Mouse (Mus musculus) hindbrain, embryonic 12.5 days (tissue): ENCODE measurements at regions not wholly inside any gene's neighbourhood (a gene's known extent, or its start where the extent isn't known, plus 50 kb on each side); places are given as distances from the start of the nearest gene placed in this dataset.

ENCODE experiments used
- ATAC-seq: fragments of 200-750 bp; cut with Nextera tagmentation; 2 replicates; pipeline ENCODE4 v1.8.0; 2017; ENCODE audit warnings: moderate TSS enrichment; ENCODE audit not compliant: low FRiP score
- H3K27ac ChIP-seq: fragments of 300-500 bp; sonication (generic); 2 replicates; pipeline ENCODE4 v1.5.1; 2016; ENCODE audit warnings: mild to moderate bottlenecking
- H3K27me3 ChIP-seq: fragments of 300-500 bp; sonication (generic); 2 replicates; pipeline ENCODE4 v1.6.1; 2016; ENCODE audit warnings: mild to moderate bottlenecking
- H3K36me3 ChIP-seq: fragments of 300-500 bp; sonication (generic); 2 replicates; pipeline ENCODE4 v1.6.1; 2016; ENCODE audit warnings: mild to moderate bottlenecking
- H3K4me1 ChIP-seq: fragments of 300-500 bp; sonication (generic); 2 replicates; pipeline ENCODE4 v1.6.1; 2016
- H3K4me2 ChIP-seq: fragments of 300-500 bp; sonication (generic); replicated peaks from 2 replicates; pipeline ENCODE4 v1.6.1; 2016; ENCODE audit warnings: mild to moderate bottlenecking
- H3K4me3 ChIP-seq: fragments of 300-500 bp; sonication (generic); 2 replicates; pipeline ENCODE4 v1.5.1; 2016; ENCODE audit warnings: mild to moderate bottlenecking
- H3K9ac ChIP-seq: fragments of 300-500 bp; sonication (generic); 2 replicates; pipeline ENCODE4 v1.6.1; 2016; ENCODE audit warnings: mild to moderate bottlenecking, moderate library complexity
- H3K9me3 ChIP-seq: fragments of 300-500 bp; sonication (generic); replicated peaks from 2 replicates; pipeline ENCODE4 v1.6.1; 2016; ENCODE audit warnings: mild to moderate bottlenecking
- WGBS: fragments of 180-500 bp; shearing (Covaris S2); methylation state at CpG from one replicate; pipeline ENCODE4 v1.1.7; 2016; 5-methylcytosine and 5-hydroxymethylcytosine counted together

GRCm38 (mm10) chr3:38633347-38633746 is 148.7 kb upstream of the Ankrd50 start:
- Histone ChIP-seq H3K27me3 (no peaks in the 10 kb centered on the region), H3K4me2 (no peak overlapping the region), H3K36me3 (no peaks in the 10 kb centered on the region), H3K27ac (no peak overlapping the region), H3K9ac (no peak overlapping the region), H3K4me1 (no peaks in the 10 kb centered on the region), H3K4me3 (no peak overlapping the region), H3K9me3 (no peaks in the 10 kb centered on the region)
- ATAC-seq = no peak
- 60% methylated on average over 7 of the region's 7 CpGs for WGBS

- no peak overlapping the region for H3K27ac ChIP-seq
- no peak overlapping the region for H3K4me2 ChIP-seq
- ATAC-seq = no peak
- no peaks in the 10 kb centered on the region for H3K27me3 ChIP-seq
- WGBS = 56% methylated on average over 12 of the region's 12 CpGs
- no peak overlapping the region for H3K4me3 ChIP-seq
- peaks cover 6% of the 10 kb centered on the region; the same call in 1 of the 2 replicates for H3K4me1 ChIP-seq
- H3K9ac ChIP-seq = no peak overlapping the region
- H3K36me3 ChIP-seq = no peaks in the 10 kb centered on the region
- no peaks in the 10 kb centered on the region for H3K9me3 ChIP-seq
Observed at GRCm38 (mm10) chr3:38625575-38626184, 141.0 kb upstream of the Ankrd50 start.

GRCm38 (mm10) chr3:38617989-38618388 is 133.3 kb upstream of the Ankrd50 start:
- 36% methylated on average over 3 of the region's 3 CpGs for WGBS
- Histone ChIP-seq H3K4me2 (no peak overlapping the region), H3K9ac (no peak overlapping the region), H3K27me3 (no peaks in the 10 kb centered on the region), H3K4me1 (peaks cover 7% of the 10 kb centered on the region; the same call in 1 of the 2 replicates), H3K27ac (no peak overlapping the region), H3K36me3 (no peaks in the 10 kb centered on the region), H3K4me3 (no peak overlapping the region), H3K9me3 (no peaks in the 10 kb centered on the region)
- no peak for ATAC-seq

DNA sequence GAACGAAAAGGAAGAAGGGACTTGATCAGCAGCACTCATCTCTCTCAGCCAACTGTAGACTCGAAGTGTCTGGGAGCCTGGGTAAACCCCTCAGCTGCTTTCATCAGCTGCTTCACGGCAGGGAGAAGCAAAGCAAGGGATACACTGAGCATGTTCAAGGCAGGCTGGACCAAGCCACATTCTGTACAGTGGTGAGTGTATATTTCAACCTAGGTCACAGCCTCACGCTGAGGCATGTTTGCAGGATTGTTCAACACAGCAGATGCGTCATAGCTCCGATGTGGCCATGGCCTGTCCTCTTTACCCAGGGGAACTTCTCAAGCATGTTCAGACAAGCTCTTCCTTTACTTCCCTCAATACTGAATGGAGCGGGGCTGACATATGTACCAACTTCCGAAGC is 132.6 kb upstream of the Ankrd50 start:
- Histone ChIP-seq H3K27me3 (no peaks in the 10 kb centered on the region), H3K36me3 (no peaks in the 10 kb centered on the region), H3K27ac (no peak overlapping the region), H3K4me3 (no peak overlapping the region), H3K9ac (no peak overlapping the region), H3K4me1 (peaks cover 10% of the 10 kb centered on the region; the same call in 1 of the 2 replicates), H3K4me2 (no peak overlapping the region), H3K9me3 (no peaks in the 10 kb centered on the region)
- 75% methylated on average over 8 of the region's 8 CpGs for WGBS
- ATAC-seq = no peak

DNA sequence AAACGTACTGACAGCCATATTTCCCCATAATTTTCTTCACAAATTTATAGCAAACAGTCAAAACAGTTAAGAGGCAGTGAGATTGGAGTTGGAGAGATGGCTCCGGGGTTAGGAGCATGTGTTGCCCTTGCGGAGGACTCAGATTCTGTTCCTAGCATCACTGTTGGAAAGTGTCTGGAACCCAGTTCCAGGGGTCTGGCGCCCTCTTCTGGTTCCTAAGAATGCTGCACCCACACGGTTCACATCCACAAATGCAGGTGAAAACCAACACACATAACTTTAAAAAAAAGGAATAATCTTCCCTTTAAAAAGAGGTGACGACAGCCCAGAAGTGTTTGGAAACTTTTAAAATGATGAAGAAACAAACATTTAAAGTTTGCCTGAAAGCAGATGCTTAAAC is 129.1 kb upstream of the Ankrd50 start:
- Histone ChIP-seq H3K36me3 (no peaks in the 10 kb centered on the region), H3K4me1 (peaks cover 10% of the 10 kb centered on the region; the same call in 1 of the 2 replicates), H3K27me3 (no peaks in the 10 kb centered on the region), H3K4me3 (no peak overlapping the region), H3K9me3 (no peaks in the 10 kb centered on the region), H3K9ac (no peak overlapping the region), H3K4me2 (no peak overlapping the region), H3K27ac (no peak overlapping the region)
- 75% methylated on average over 6 of the region's 6 CpGs for WGBS
- no peak for ATAC-seq

DNA sequence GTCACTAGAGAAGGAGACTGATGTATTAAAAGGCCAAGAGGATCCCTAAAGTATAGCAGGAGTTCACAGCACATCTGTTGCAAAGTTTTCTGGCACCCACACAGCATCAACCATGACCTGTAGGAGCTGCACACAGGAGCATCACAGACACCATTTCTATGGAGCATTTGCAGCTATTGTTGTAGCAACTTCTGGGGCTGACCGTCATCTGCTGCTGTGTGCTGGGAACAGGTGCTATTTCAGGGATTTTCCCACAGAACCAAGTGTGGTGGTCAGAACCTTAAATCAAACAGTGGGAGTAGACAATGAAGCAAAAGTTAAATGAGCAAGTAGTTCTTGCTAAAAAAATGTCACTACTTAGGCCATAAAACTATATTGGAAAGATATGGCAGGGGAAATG is 106.9 kb upstream of the Ankrd50 start:
- no peaks in the 10 kb centered on the region for H3K27me3 ChIP-seq
- no peak for ATAC-seq
- no peak overlapping the region for H3K4me2 ChIP-seq
- no peak overlapping the region for H3K27ac ChIP-seq
- no peaks in the 10 kb centered on the region for H3K4me1 ChIP-seq
- 86% methylated on average over 1 of the region's 1 CpGs for WGBS
- no peak overlapping the region for H3K4me3 ChIP-seq
- H3K9ac ChIP-seq = no peak overlapping the region
- H3K36me3 ChIP-seq = no peaks in the 10 kb centered on the region
- H3K9me3 ChIP-seq = no peaks in the 10 kb centered on the region

DNA sequence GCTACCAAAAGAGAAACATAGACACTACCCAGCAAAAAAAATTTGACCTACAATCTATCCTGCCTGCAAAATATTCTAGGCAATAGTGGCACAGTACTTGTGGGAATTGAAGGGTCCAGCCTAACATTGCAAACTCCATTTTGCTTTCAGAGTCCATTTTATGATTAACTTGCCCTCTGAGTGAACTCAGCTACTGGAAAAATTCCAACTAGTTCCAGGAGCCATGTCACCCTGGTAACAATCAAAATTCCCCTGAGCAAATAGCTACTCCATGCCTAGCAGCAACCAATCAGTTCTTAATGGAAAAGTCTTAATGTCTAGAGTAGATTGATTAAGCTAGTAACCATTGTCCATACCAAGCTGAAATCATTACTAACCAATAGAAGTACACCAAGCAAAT is 104.3 kb upstream of the Ankrd50 start:
- no peak overlapping the region for H3K27ac ChIP-seq
- H3K4me2 ChIP-seq = no peak overlapping the region
- no peak for ATAC-seq
- H3K36me3 ChIP-seq = no peaks in the 10 kb centered on the region
- H3K9me3 ChIP-seq = no peaks in the 10 kb centered on the region
- H3K9ac ChIP-seq = no peak overlapping the region
- H3K4me1 ChIP-seq = no peaks in the 10 kb centered on the region
- no peak overlapping the region for H3K4me3 ChIP-seq
- H3K27me3 ChIP-seq = no peaks in the 10 kb centered on the region

- no peak for ATAC-seq
- Histone ChIP-seq H3K9me3 (no peaks in the 10 kb centered on the region), H3K27me3 (no peaks in the 10 kb centered on the region), H3K4me2 (no peak overlapping the region), H3K4me3 (no peak overlapping the region), H3K4me1 (no peaks in the 10 kb centered on the region), H3K27ac (no peak overlapping the region), H3K36me3 (no peaks in the 10 kb centered on the region), H3K9ac (no peak overlapping the region)
- WGBS = 89% methylated on average over 5 of the region's 5 CpGs
Observed at GRCm38 (mm10) chr3:38585509-38585908, 100.9 kb upstream of the Ankrd50 start.

- Histone ChIP-seq H3K4me1 (no peaks in the 10 kb centered on the region), H3K27ac (no peak overlapping the region), H3K4me2 (no peak overlapping the region), H3K36me3 (no peaks in the 10 kb centered on the region), H3K4me3 (no peak overlapping the region), H3K9ac (no peak overlapping the region), H3K27me3 (no peaks in the 10 kb centered on the region), H3K9me3 (no peaks in the 10 kb centered on the region)
- ATAC-seq = no peak
- WGBS = 85% methylated on average over 1 of the region's 1 CpGs
Observed at GRCm38 (mm10) chr3:38579781-38580180, 95.1 kb upstream of the Ankrd50 start.

DNA sequence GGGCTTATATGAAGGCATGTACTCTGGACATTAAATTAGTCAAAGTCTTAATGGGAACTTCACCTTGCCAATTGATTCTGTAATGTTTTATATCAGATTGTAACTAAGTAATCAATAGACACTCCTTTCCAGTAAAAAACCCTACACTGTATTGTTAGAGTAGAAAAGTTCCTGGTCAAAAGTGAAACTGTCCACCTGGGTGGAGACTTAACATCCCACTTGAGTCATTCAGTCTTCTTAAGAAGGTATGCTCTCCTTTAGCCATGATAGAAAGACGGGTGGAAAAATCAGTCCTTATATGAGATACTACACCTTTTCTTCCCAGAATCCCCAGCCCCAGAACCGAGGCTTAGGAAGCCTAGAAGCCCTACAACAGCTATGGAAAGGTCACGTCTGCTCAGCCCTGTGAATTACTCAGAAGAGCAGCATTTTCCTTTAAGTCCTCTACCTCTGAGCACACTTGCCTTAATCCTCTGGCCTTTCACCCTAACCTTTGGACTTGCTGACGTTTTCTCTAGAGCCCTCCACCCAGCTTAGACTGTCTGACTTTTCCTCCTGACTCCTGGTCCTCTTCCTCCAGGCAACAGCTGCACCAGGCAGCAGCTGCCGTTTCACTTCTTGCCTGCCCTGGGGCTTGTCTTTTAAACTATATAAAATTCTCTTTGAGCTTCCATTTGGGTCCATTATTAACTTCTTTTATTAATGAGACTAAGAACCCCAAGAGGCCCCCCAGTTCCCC is 93.4 kb upstream of the Ankrd50 start:
- Histone ChIP-seq H3K9me3 (no peaks in the 10 kb centered on the region), H3K27me3 (no peaks in the 10 kb centered on the region), H3K4me2 (no peak overlapping the region), H3K36me3 (no peaks in the 10 kb centered on the region), H3K4me1 (no peaks in the 10 kb centered on the region), H3K9ac (no peak overlapping the region), H3K4me3 (no peak overlapping the region), H3K27ac (no peak overlapping the region)
- no peak for ATAC-seq
- 46% methylated on average over 5 of the region's 5 CpGs for WGBS

DNA sequence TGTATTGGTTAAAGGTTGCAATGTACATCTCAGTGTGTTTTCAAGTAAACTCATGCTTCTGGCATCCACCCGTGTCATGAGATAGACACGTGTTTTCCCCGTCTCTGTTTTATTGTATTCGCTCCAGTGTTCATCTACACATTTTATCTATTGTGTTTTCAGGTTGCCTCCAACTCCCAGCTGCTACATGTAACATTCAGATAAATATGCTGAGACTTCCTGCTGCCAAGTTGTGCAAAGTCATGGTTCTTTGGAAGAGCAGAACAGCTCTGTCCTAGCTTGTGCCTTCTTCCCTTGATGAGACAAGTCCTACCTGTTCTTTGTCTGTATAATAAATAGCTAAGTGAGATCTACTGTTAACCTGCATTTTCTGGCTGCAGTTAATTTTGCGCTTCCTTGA is 89.0 kb upstream of the Ankrd50 start:
- Histone ChIP-seq H3K9ac (no peak overlapping the region), H3K36me3 (no peaks in the 10 kb centered on the region), H3K4me3 (no peak overlapping the region), H3K4me2 (no peak overlapping the region), H3K9me3 (no peaks in the 10 kb centered on the region), H3K27ac (no peak overlapping the region), H3K27me3 (no peaks in the 10 kb centered on the region), H3K4me1 (peaks cover 8% of the 10 kb centered on the region)
- 96% methylated on average over 5 of the region's 5 CpGs for WGBS
- no peak for ATAC-seq

DNA sequence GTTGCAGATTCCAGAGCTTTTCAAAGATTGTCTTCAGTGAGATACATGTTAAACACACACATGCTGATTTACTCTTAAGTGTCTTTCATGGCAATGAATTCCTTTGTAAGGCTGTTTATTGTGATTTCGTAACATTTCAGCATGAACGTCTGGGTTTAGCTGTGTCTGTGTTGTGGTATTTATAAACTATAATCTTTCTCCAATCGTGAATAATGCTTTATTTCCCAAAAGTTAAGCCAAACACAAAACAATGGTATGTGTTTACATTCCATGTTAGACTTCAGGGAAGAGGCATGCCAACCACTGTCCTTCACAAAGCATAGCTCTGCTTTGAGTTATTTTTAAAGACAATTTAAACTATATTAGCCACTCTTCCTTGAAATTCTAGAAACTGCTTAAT is 87.5 kb upstream of the Ankrd50 start:
- Histone ChIP-seq H3K9ac (no peak overlapping the region), H3K9me3 (no peaks in the 10 kb centered on the region), H3K4me1 (peaks cover 17% of the 10 kb centered on the region), H3K27ac (no peak overlapping the region), H3K36me3 (no peaks in the 10 kb centered on the region), H3K4me3 (no peak overlapping the region), H3K4me2 (no peak overlapping the region), H3K27me3 (no peaks in the 10 kb centered on the region)
- WGBS = 82% methylated on average over 3 of the region's 3 CpGs
- ATAC-seq = no peak

DNA sequence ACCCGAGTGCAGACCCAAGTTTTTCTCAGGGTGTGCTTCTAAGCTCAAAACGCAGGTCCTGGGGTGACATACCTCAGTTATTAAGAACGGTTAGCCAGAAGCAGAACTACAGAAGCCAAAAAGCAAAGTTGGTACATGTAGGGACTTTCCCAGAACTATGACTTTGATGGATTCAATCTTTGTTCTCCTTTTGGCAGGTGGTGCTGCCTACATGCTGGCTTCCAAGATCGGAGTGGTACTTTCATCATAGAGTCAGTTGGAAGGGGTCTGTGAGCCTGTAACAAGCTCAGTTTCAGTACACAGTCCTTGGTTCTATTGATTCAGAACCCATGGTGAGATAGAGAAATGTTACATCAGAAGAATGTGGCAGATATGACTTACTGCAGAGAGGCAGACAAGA is 86.6 kb upstream of the Ankrd50 start:
- ATAC-seq = no peak
- 93% methylated on average over 4 of the region's 4 CpGs for WGBS
- peaks cover 21% of the 10 kb centered on the region for H3K4me1 ChIP-seq
- no peaks in the 10 kb centered on the region for H3K9me3 ChIP-seq
- H3K36me3 ChIP-seq = no peaks in the 10 kb centered on the region
- no peak overlapping the region for H3K9ac ChIP-seq
- H3K4me2 ChIP-seq = no peak overlapping the region
- no peak overlapping the region for H3K27ac ChIP-seq
- H3K4me3 ChIP-seq = no peak overlapping the region
- no peaks in the 10 kb centered on the region for H3K27me3 ChIP-seq
